Mouse (Mus musculus) ES-E14 (cell line): ENCODE data around the gene Map6.

Source experiments
- CHD2 ChIP-seq: IDR thresholded peaks from 2 replicates; pipeline ENCODE4 v1.6.1; 2014; ENCODE audit warnings: mild to moderate bottlenecking, low read depth, low read length, inconsistent platforms
- ZC3H11A ChIP-seq: IDR thresholded peaks from 2 replicates; pipeline ENCODE4 v1.6.1; 2012; ENCODE audit warnings: low read depth, mild to moderate bottlenecking, inconsistent platforms, low read length, borderline replicate concordance

- no peak for TF ChIP-seq CHD2
- TF ChIP-seq ZC3H11A = no peak
Measured at GRCm38 (mm10) chr7:99358371-99358770, 91.1 kb downstream of the Map6 start.
